Mouse (Mus musculus) limb, embryonic 11.5 days (tissue): Measurements from ENCODE around the gene Lypd8. TPM values are rescaled to one million over a fixed set of nuclear protein-coding genes. Genes with fewer than 3 reads are reported as not detected.

Experiments used
- ATAC-seq: fragments of 200-750 bp; cut with Nextera tagmentation; 2 replicates; pipeline ENCODE4 v1.8.0; 2017; ENCODE audit warnings: low read depth; ENCODE audit not compliant: insufficient number of reproducible peaks, low FRiP score, low TSS enrichment
- DNase-seq: peaks from one replicate; pipeline ENCODE4 v3.0.0-alpha.2; 2015; ENCODE audit warnings: low spot score
- H3K27ac ChIP-seq: fragments of 300-500 bp; sonication (generic); replicated peaks from 2 replicates; pipeline ENCODE4 v1.5.1; 2014; ENCODE audit warnings: low read depth, mild to moderate bottlenecking, low read length
- H3K27me3 ChIP-seq: fragments of 300-500 bp; sonication (generic); 2 replicates; pipeline ENCODE4 v1.6.1; 2014; ENCODE audit warnings: mild to moderate bottlenecking, low read length, mixed read lengths; ENCODE audit not compliant: control insufficient read depth, insufficient read depth
- H3K36me3 ChIP-seq: fragments of 300-500 bp; sonication (generic); 2 replicates; pipeline ENCODE4 v1.6.1; 2014; ENCODE audit warnings: mild to moderate bottlenecking, low read length, moderate library complexity, mixed read lengths; ENCODE audit not compliant: control insufficient read depth, insufficient read depth
- H3K4me1 ChIP-seq: fragments of 300-500 bp; sonication (generic); 2 replicates; pipeline ENCODE4 v1.6.1; 2014; ENCODE audit warnings: low read length, mixed read lengths; ENCODE audit not compliant: control insufficient read depth, insufficient read depth
- H3K4me2 ChIP-seq: fragments of 300-500 bp; sonication (generic); 2 replicates; pipeline ENCODE4 v1.6.1; 2014; ENCODE audit warnings: low read depth, mild to moderate bottlenecking, moderate library complexity; ENCODE audit not compliant: severe bottlenecking
- H3K4me3 ChIP-seq: fragments of 300-500 bp; sonication (generic); 2 replicates; pipeline ENCODE4 v1.5.1; 2014; ENCODE audit warnings: low read depth, low read length
- H3K9ac ChIP-seq: fragments of 300-500 bp; sonication (generic); 2 replicates; pipeline ENCODE4 v1.6.1; 2014; ENCODE audit warnings: mild to moderate bottlenecking, low read length
- H3K9me3 ChIP-seq: fragments of 300-500 bp; sonication (generic); 2 replicates; pipeline ENCODE4 v1.6.1; 2016; ENCODE audit warnings: low read length; ENCODE audit not compliant: control insufficient read depth
- WGBS: fragments of 180-500 bp; shearing (Covaris S2); extraction: QIAGEN DNeasy Blood & Tissue Kit; methylation state at CpG from one replicate; pipeline ENCODE4 v1.1.7; 2014; 5-methylcytosine and 5-hydroxymethylcytosine counted together
- polyA plus RNA-seq: library from polyadenylated mRNA; unstranded; fragments of >200 nt; fragmentation: Nextera tagmentation; extraction: Ambion mirVana; gene quantifications from 2 replicates; pipeline ENCODE4 v1.2.1, GENCODE M21; 2014

Gene Lypd8
- polyA plus RNA-seq, 1 experiment from 2014 or later = not detected

- WGBS = 89% methylated on average over 3 of the region's 3 CpGs
- Histone ChIP-seq H3K4me2 (no peak overlapping the region), H3K9me3 (no peaks in the 10 kb centered on the region), H3K9ac (no peak overlapping the region), H3K27me3 (no peaks in the 10 kb centered on the region), H3K4me1 (no peaks in the 10 kb centered on the region), H3K36me3 (no peaks in the 10 kb centered on the region), H3K27ac (no peak overlapping the region), H3K4me3 (no peak overlapping the region)
- DNase-seq (no peak), ATAC-seq (no peak)
Observed at GRCm38 (mm10) chr11:58418336-58418735, 39.5 kb downstream of the Lypd8 start.

GRCm38 (mm10) chr11:58420815-58421214 lies 42.0 kb downstream of the Lypd8 start, which contains the start of gene 1810065E05Rik:
Gene 1810065E05Rik, plus strand, starts transcription at chr11:58421111.
- no peak within 1 kb of the TSS for H3K27ac ChIP-seq
- 72% methylated on average over 1 of the region's 1 CpGs for WGBS
- H3K9ac ChIP-seq = no peak within 1 kb of the TSS
- no peaks in the 10 kb centered on the region for H3K9me3 ChIP-seq
- H3K4me1 ChIP-seq = no peaks in the 10 kb centered on the region
- no peaks in the 10 kb centered on the region for H3K36me3 ChIP-seq
- DNase-seq (no peak), ATAC-seq (no peak)
- no peak within 1 kb of the TSS for H3K4me2 ChIP-seq
- H3K27me3 ChIP-seq = no peaks in the 10 kb centered on the region
- H3K4me3 ChIP-seq = no peak within 1 kb of the TSS

- Histone ChIP-seq H3K4me2 (no peak within 1 kb of the TSS), H3K4me1 (peaks cover 5% of the 10 kb centered on the region; the same call in 1 of the 2 replicates), H3K27ac (no peak within 1 kb of the TSS), H3K9ac (no peak within 1 kb of the TSS), H3K9me3 (no peaks in the 10 kb centered on the region), H3K27me3 (no peaks in the 10 kb centered on the region), H3K4me3 (no peak within 1 kb of the TSS), H3K36me3 (no peaks in the 10 kb centered on the region)
- WGBS = 86% methylated on average over 3 of the region's 3 CpGs
- ATAC-seq = no peak
- DNase-seq = no peak
Observed at GRCm38 (mm10) chr11:58432259-58432658, 53.4 kb downstream of the Lypd8 start, which contains the start of gene Gm12253. Gene Gm12253, plus strand, starts transcription at chr11:58432559.

- WGBS = 8% methylated on average over 5 of the region's 5 CpGs
- Histone ChIP-seq H3K27ac (no peak overlapping the region), H3K27me3 (no peaks in the 10 kb centered on the region), H3K9me3 (no peaks in the 10 kb centered on the region), H3K4me2 (no peak overlapping the region), H3K9ac (no peak overlapping the region), H3K4me1 (peaks cover 4% of the 10 kb centered on the region; the same call in 1 of the 2 replicates), H3K4me3 (no peak overlapping the region), H3K36me3 (no peaks in the 10 kb centered on the region)
- ATAC-seq = no peak
- no peak for DNase-seq
Observed at GRCm38 (mm10) chr11:58437866-58438265, 59.0 kb downstream of the Lypd8 start.

Other genes with a start within 250 kb of the Lypd8 start
- 28.5 and 30.3 TPM in 2 replicates for gene Gemin5, start 210.5 kb upstream of the Lypd8 start, polyA plus RNA-seq
- gene Mrpl22, start 207.4 kb upstream of the Lypd8 start, polyA plus RNA-seq = 142 and 144 TPM in 2 replicates
- gene Igtp, start 179.5 kb upstream of the Lypd8 start, polyA plus RNA-seq = 1.6 and 2.1 TPM in 2 replicates
- 0.12 and 0.40 TPM in 2 replicates for gene Irgm2, start 179.4 kb upstream of the Lypd8 start, polyA plus RNA-seq
- not detected in 2 replicates for gene 4930438A08Rik, start 104.2 kb upstream of the Lypd8 start, polyA plus RNA-seq
- gene Zfp692, start 72.0 kb upstream of the Lypd8 start, polyA plus RNA-seq = 12.5 and 14.2 TPM in 2 replicates
- 24.6 and 28.2 TPM in 2 replicates for gene Zfp672, start 48.7 kb upstream of the Lypd8 start, polyA plus RNA-seq
- gene Sh3bp5l, start 48.3 kb upstream of the Lypd8 start, polyA plus RNA-seq = 27.0 and 27.7 TPM in 2 replicates
- 0.28 TPM in 1 of 2 replicates, not detected in the other for gene 1810065E05Rik, start 42.1 kb downstream of the Lypd8 start, polyA plus RNA-seq
- not detected in 2 replicates for gene Gm12253, start 53.5 kb downstream of the Lypd8 start, polyA plus RNA-seq
- gene Lypd9, start 73.9 kb downstream of the Lypd8 start, polyA plus RNA-seq = not detected in 2 replicates
- not detected in 2 replicates for gene Olfr30, start 83.2 kb downstream of the Lypd8 start, polyA plus RNA-seq
- not detected in 2 replicates for gene Olfr332, start 113.5 kb downstream of the Lypd8 start, polyA plus RNA-seq
- not detected in 2 replicates for gene Olfr331, start 123.5 kb downstream of the Lypd8 start, polyA plus RNA-seq
- not detected in 2 replicates for gene Olfr330, start 155.8 kb downstream of the Lypd8 start, polyA plus RNA-seq
- not detected in 2 replicates for gene Olfr329-ps, start 167.4 kb downstream of the Lypd8 start, polyA plus RNA-seq
- gene Olfr328, start 176.6 kb downstream of the Lypd8 start, polyA plus RNA-seq = 0.09 TPM in 1 of 2 replicates, not detected in the other
- not detected in 2 replicates for gene Olfr224, start 191.5 kb downstream of the Lypd8 start, polyA plus RNA-seq
- not detected in 2 replicates for gene Olfr325, start 198.7 kb downstream of the Lypd8 start, polyA plus RNA-seq
- gene Olfr324, start 216.1 kb downstream of the Lypd8 start, polyA plus RNA-seq = not detected in 2 replicates
- gene 2210407C18Rik, start 237.0 kb downstream of the Lypd8 start, polyA plus RNA-seq = not detected in 2 replicates